Mouse (Mus musculus): ENCODE measurements around the gene Itga9. TPM values are rescaled to one million over a fixed set of nuclear protein-coding genes. Genes with fewer than 3 reads are reported as not detected.

Gene Itga9
- total and polyA plus RNA-seq, 2 experiments from 2014 or later, result 10.7 to 61.5 TPM

DNA sequence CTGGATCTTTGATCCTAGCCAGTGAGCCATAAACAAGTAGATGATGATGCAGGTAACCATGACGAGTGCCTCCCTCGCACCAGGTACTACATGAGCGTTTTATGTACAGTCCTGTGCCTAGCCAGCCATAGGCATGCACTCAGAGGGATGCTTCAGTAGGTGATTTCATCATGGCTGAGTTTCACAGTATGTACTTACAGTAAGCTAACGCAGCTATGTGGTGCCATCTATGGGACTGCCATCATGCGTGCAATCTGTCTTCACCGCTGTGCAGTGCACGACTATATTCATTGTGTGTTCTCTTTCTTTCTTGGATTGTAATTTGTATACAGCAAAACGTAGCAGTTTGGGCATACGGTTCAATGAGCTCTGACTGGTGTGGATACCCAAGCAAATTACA is 77.9 kb downstream of the Itga9 start:
- 86% methylated on average over 9 of the region's 9 CpGs for WGBS
- Histone ChIP-seq H3K4me2 (ENCODE audit: low read depth, low read length) (no peak overlapping the region), H3K4me1 (ENCODE audit: control insufficient read depth, insufficient read depth) (0 out of 2 replicates have a peak, but pooled peaks cover 6% of the 10 kb centered on the region), H3K4me3 (ENCODE audit: low read depth, low read length) (no peak overlapping the region), H3K27me3 (ENCODE audit: control insufficient read depth, insufficient read depth, low read length) (no peaks in the 10 kb centered on the region), H3K36me3 (replicated peaks; ENCODE audit: control insufficient read depth, insufficient read depth, low read length) (peaks cover 21% of the 10 kb centered on the region; the same call in 1 of the 2 replicates), H3K27ac (ENCODE audit: low read depth) (no peak overlapping the region), H3K9me3 (replicated peaks; ENCODE audit: control insufficient read depth, low read length) (no peaks in the 10 kb centered on the region), H3K9ac (replicated peaks; ENCODE audit: low read depth, low read length) (no peak overlapping the region)
- ATAC-seq (ENCODE audit: insufficient read depth, low read depth), result no peak
- TF ChIP-seq EP300 (IDR thresholded peaks at IDR 0.05; ENCODE audit: low read depth) (no peak), CTCF (IDR thresholded peaks at IDR 0.05; ENCODE audit: low read depth) (peak; percentile 40; the same call in 1 of the 2 replicates)
- DNase-seq (ENCODE audit: low spot score), result no peak

DNA sequence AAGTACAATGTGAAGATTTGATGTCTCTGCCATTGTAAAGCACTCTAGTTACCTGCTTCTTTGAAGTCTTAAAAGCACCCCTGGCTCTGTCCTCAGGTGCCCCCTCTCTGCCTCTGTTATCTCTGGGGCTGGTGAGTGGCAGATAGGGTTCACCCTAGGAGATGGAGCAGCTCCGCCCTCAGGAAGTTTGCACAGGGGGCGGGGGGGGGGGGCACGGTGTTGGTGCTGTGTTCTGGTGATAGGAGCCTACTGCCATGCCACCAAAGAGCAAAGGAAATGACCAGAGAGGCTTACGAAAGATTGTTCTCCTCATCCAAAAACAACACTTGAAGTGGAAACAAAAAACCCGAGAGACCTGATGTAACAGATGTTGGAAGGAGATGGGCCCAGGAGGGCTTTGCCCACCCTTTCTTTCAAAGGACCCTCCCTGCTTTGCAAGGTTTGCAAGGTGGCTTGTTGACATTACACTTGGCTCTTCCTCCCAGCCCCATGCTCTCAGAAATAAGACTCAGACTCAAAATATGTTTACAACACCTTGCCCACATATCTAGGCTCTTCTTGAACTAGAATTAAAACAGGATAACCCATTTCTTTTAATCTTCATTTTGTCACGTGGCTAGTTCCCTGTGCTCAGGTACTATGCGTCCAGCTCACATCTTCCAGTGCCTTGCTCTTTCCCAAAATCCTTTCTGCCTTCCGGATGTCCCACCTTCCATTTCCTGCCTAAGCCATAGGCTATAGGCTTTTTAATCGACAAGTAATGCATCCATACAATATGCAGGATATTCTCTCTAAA is 79.9 kb downstream of the Itga9 start:
- Histone ChIP-seq H3K4me3 (ENCODE audit: low read depth, low read length) (no peak overlapping the region), H3K36me3 (replicated peaks; ENCODE audit: control insufficient read depth, insufficient read depth, low read length) (peaks cover 21% of the 10 kb centered on the region), H3K27ac (ENCODE audit: low read depth) (no peak overlapping the region), H3K4me2 (ENCODE audit: low read depth, low read length) (no peak overlapping the region), H3K9me3 (replicated peaks; ENCODE audit: control insufficient read depth, low read length) (no peaks in the 10 kb centered on the region), H3K4me1 (ENCODE audit: control insufficient read depth, insufficient read depth) (0 out of 2 replicates have a peak, but pooled peaks cover 6% of the 10 kb centered on the region), H3K27me3 (ENCODE audit: control insufficient read depth, insufficient read depth, low read length) (no peaks in the 10 kb centered on the region), H3K9ac (replicated peaks; ENCODE audit: low read depth, low read length) (no peak overlapping the region)
- peak; percentile 27; the same call in 1 of the 2 replicates for ATAC-seq (ENCODE audit: insufficient read depth, low read depth)
- no peak for DNase-seq (ENCODE audit: low spot score)
- WGBS, result 59% methylated on average over 9 of the region's 9 CpGs
- TF ChIP-seq EP300 (IDR thresholded peaks at IDR 0.05; ENCODE audit: low read depth) (no peak), CTCF (IDR thresholded peaks at IDR 0.05; ENCODE audit: low read depth) (no peak)

DNA sequence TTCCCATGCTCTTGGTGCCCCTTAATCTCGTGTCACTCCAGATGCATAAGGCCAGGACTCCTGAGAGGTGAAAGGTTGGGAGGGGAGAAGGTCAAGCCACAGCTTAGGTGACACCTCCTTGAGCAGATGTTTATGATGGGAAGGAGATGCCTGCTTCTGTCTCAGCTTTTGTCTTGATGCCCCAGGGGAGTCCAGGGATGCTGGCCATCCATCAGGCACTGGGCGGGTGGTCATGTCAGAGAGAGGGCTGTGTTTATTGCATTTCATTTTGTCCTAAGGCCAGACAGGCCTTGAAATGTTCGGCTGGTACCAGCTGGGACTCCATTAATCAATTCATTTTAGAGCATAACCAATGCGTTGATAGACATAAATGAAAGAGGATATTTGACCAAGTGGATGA is 81.8 kb downstream of the Itga9 start:
- peaks cover 16% of the 10 kb centered on the region for H3K36me3 ChIP-seq (replicated peaks; ENCODE audit: control insufficient read depth, insufficient read depth, low read length)
- no peaks in the 10 kb centered on the region for H3K27me3 ChIP-seq (ENCODE audit: control insufficient read depth, insufficient read depth, low read length)
- H3K9me3 ChIP-seq (replicated peaks; ENCODE audit: control insufficient read depth, low read length), result no peaks in the 10 kb centered on the region
- peaks cover 15% of the 10 kb centered on the region; the same call in 1 of the 2 replicates for H3K4me1 ChIP-seq (ENCODE audit: control insufficient read depth, insufficient read depth)
- DNase-seq (ENCODE audit: low spot score) (no peak), ATAC-seq (ENCODE audit: insufficient read depth, low read depth) (no peak)
- TF ChIP-seq EP300 (IDR thresholded peaks at IDR 0.05; ENCODE audit: low read depth), result no peak
- no peak for TF ChIP-seq CTCF (IDR thresholded peaks at IDR 0.05; ENCODE audit: low read depth)
- WGBS, result 83% methylated on average over 4 of the region's 4 CpGs
- H3K27ac ChIP-seq (ENCODE audit: low read depth), result no peak overlapping the region
- H3K4me2 ChIP-seq (ENCODE audit: low read depth, low read length), result no peak overlapping the region
- no peak overlapping the region for H3K4me3 ChIP-seq (ENCODE audit: low read depth, low read length)
- H3K9ac ChIP-seq (replicated peaks; ENCODE audit: low read depth, low read length), result no peak overlapping the region

DNA sequence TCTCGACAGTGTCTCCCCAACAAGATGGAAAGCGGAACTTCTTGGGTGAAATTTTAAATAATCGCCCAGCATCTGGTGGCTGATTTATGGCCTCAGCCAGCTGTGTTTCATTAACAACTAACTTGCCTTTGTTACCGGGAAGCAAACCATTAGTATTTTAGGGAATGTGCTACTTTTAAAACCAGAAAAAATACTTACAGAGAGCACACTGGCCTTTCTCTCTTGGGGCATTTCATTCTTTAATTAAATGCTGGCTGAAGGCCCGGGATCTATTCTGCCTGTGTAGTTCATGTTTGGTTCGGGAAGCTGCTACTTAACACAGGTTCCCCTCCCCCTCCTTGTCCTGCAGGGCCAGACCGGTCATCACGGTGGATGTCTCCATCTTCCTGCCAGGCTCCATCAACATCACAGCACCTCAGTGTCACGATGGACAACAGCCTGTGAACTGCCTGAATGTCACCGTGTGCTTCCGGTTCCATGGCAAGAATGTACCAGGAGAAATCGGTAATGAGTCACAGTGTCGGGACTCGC is 82.5 kb downstream of the Itga9 start:
- ATAC-seq (ENCODE audit: insufficient read depth, low read depth) (no peak), DNase-seq (ENCODE audit: low spot score) (no peak)
- Histone ChIP-seq H3K27me3 (ENCODE audit: control insufficient read depth, insufficient read depth, low read length) (no peaks in the 10 kb centered on the region), H3K4me2 (ENCODE audit: low read depth, low read length) (no peak overlapping the region), H3K36me3 (replicated peaks; ENCODE audit: control insufficient read depth, insufficient read depth, low read length) (peaks cover 16% of the 10 kb centered on the region), H3K9ac (replicated peaks; ENCODE audit: low read depth, low read length) (no peak overlapping the region), H3K4me3 (ENCODE audit: low read depth, low read length) (no peak overlapping the region), H3K4me1 (ENCODE audit: control insufficient read depth, insufficient read depth) (peaks cover 22% of the 10 kb centered on the region), H3K27ac (ENCODE audit: low read depth) (no peak overlapping the region), H3K9me3 (replicated peaks; ENCODE audit: control insufficient read depth, low read length) (no peaks in the 10 kb centered on the region)
- WGBS, result 66% methylated on average over 14 of the region's 14 CpGs
- TF ChIP-seq EP300 (IDR thresholded peaks at IDR 0.05; ENCODE audit: low read depth) (no peak), CTCF (IDR thresholded peaks at IDR 0.05; ENCODE audit: low read depth) (no peak)

DNA sequence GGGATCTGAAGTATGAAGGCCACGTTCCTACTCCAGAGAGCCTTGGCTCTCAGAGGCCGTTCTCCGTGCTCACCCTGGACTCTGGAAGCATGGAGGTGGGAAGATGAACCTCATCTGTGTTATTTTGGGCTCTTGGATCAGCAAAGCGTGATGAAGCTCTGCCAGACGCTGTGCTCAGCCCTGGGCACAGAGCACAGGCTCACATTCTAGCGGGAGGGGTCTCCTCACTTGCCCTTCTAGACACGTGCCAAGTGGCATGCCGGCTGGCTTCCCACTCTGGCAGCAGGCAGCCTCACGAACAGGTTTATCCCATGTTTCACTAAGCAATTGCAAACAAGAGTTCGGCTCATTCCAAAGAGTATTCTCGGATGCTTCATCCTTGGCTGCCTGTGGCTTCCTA is 86.8 kb downstream of the Itga9 start:
- ATAC-seq (ENCODE audit: insufficient read depth, low read depth), result peak; percentile 94
- H3K27ac ChIP-seq (ENCODE audit: low read depth), result peak overlapping the region; percentile 90

More for the DNA sequence above, 86.8 kb downstream of the Itga9 start:
- H3K4me2 ChIP-seq (ENCODE audit: low read depth, low read length), result no peak overlapping the region
- H3K27me3 ChIP-seq (ENCODE audit: control insufficient read depth, insufficient read depth, low read length), result no peaks in the 10 kb centered on the region
- H3K9ac ChIP-seq (replicated peaks; ENCODE audit: low read depth, low read length), result no peak overlapping the region
- peaks cover 8% of the 10 kb centered on the region for H3K36me3 ChIP-seq (replicated peaks; ENCODE audit: control insufficient read depth, insufficient read depth, low read length)
- peaks cover 34% of the 10 kb centered on the region for H3K4me1 ChIP-seq (ENCODE audit: control insufficient read depth, insufficient read depth)
- H3K4me3 ChIP-seq (ENCODE audit: low read depth, low read length), result no peak overlapping the region
- WGBS, result 36% methylated on average over 11 of the region's 11 CpGs
- DNase-seq (ENCODE audit: low spot score), result peak; percentile 88
- no peak for TF ChIP-seq CTCF (IDR thresholded peaks at IDR 0.05; ENCODE audit: low read depth)
- peak; percentile 78 for TF ChIP-seq EP300 (IDR thresholded peaks at IDR 0.05; ENCODE audit: low read depth)
- no peaks in the 10 kb centered on the region for H3K9me3 ChIP-seq (replicated peaks; ENCODE audit: control insufficient read depth, low read length)

All from heart, postnatal 0 days (tissue).